Comparison of ENCODE assay signal across 12 mouse cellular contexts in genomic region chr7:19483281-19483680, GRCm38 (mm10).
"Had no signal": no experiment of that assay in that cellular context is flagged by ENCODE, and none has a peak within 500 bp of the region (broad histone marks: within the 10 kb centered on the region; RNA-seq: fewer than 3 reads in every experiment).

No protein-coding gene starts in this region.

- DNase-seq: left cerebral cortex, postnatal 4 days; liver; liver, embryonic 13.5 days; liver, postnatal 0 days; lung, adult 18-20 months; lung, adult 2 months; lung, embryonic 14.5 days; lung, postnatal 10 days; lung, postnatal 14 days; lung, postnatal 36 days; lung, postnatal 4 days; midbrain, embryonic 14.5 days had no signal
